Mouse (Mus musculus) regulatory T cell (primary cell): ENCODE measurements around the gene Eva1a.

Experiments
- in situ Hi-C: fragments of 300-600 bp; cut with MboI, MseI; formaldehyde crosslinking; loops from one replicate; pipeline ENCODE4 v1.15.1; 2025; ENCODE audit warnings: high pct_unique_total_duplicates

Eva1a gene

GRCm38 (mm10) chr6:82040834-82041487 is at the start of gene Eva1a:
Gene Eva1a, plus strand, starts transcription at chr6:82041043.
- in situ Hi-C loops = no loop called here

- in situ Hi-C loops = no loop called here
Measured at GRCm38 (mm10) chr6:82012392-82012791, 28.5 kb upstream of the Eva1a start.

GRCm38 (mm10) chr6:82021074-82021473 is 19.8 kb upstream of the Eva1a start:
- in situ Hi-C loops = no loop called here

- in situ Hi-C loops = no loop called here
Measured at GRCm38 (mm10) chr6:82021494-82021893, 19.3 kb upstream of the Eva1a start.

- in situ Hi-C loops = no loop called here
Measured at GRCm38 (mm10) chr6:82029611-82030510, 11.0 kb upstream of the Eva1a start.

GRCm38 (mm10) chr6:82030511-82030884 is 10.3 kb upstream of the Eva1a start:
- in situ Hi-C loops = no loop called here

- in situ Hi-C loops = no loop called here
Measured at GRCm38 (mm10) chr6:82037211-82037610, 3.6 kb upstream of the Eva1a start.

- in situ Hi-C loops = no loop called here
Measured at GRCm38 (mm10) chr6:82039193-82039592, 1.6 kb upstream of the Eva1a start.

- in situ Hi-C loops = no loop called here
Measured at GRCm38 (mm10) chr6:82039968-82040367, 875 bp upstream of the Eva1a start.

- in situ Hi-C loops = no loop called here
Measured at GRCm38 (mm10) chr6:82041488-82042295, 849 bp downstream of the Eva1a start.

GRCm38 (mm10) chr6:82042296-82043125 is 1.7 kb downstream of the Eva1a start:
- in situ Hi-C loops = no loop called here

- in situ Hi-C loops = no loop called here
Measured at GRCm38 (mm10) chr6:82043634-82044033, 2.8 kb downstream of the Eva1a start.

- in situ Hi-C loops = no loop called here
Measured at GRCm38 (mm10) chr6:82044509-82044908, 3.7 kb downstream of the Eva1a start.

GRCm38 (mm10) chr6:82047977-82048376 is 7.1 kb downstream of the Eva1a start:
- in situ Hi-C loops = no loop called here

- in situ Hi-C loops = no loop called here
Measured at GRCm38 (mm10) chr6:82050201-82050600, 9.4 kb downstream of the Eva1a start.

GRCm38 (mm10) chr6:82051569-82051968 is 10.7 kb downstream of the Eva1a start:
- in situ Hi-C loops = no loop called here

GRCm38 (mm10) chr6:82052047-82052725 is 11.3 kb downstream of the Eva1a start:
- in situ Hi-C loops = no loop called here

- in situ Hi-C loops = no loop called here
Measured at GRCm38 (mm10) chr6:82052726-82053118, 11.9 kb downstream of the Eva1a start.

- in situ Hi-C loops = no loop called here
Measured at GRCm38 (mm10) chr6:82054854-82055253, 14.0 kb downstream of the Eva1a start.

GRCm38 (mm10) chr6:82059896-82060295 is 19.1 kb downstream of the Eva1a start:
- in situ Hi-C loops = no loop called here

GRCm38 (mm10) chr6:82065230-82065629 is 24.4 kb downstream of the Eva1a start:
- in situ Hi-C loops = no loop called here
